Mouse (Mus musculus) liver, postnatal 0 days (tissue): Measurements from ENCODE around the gene Rin2. TPM values are rescaled to one million over a fixed set of nuclear protein-coding genes. Genes with fewer than 3 reads are reported as not detected.
"Not testable (repeated sequence)": the region's sequence is repeated elsewhere in the genome, so short reads cannot be mapped to it uniquely, and the experiment has no call there.

Experiments
- ATAC-seq: fragments of 200-750 bp; cut with Nextera tagmentation; 2 replicates; pipeline ENCODE4 v1.8.0; 2017; ENCODE audit warnings: mild to moderate bottlenecking, moderate library complexity
- DNase-seq: peaks from one replicate; pipeline ENCODE4 v3.0.0-alpha.2; 2016
- H3K27ac ChIP-seq: fragments of 300-500 bp; sonication (generic); 2 replicates; pipeline ENCODE4 v1.5.1; 2014; ENCODE audit warnings: antibody characterized with exemption, moderate library complexity, mild to moderate bottlenecking, low read depth
- H3K27me3 ChIP-seq: fragments of 300-500 bp; sonication (generic); 2 replicates; pipeline ENCODE4 v1.6.1; 2014; ENCODE audit warnings: low read length, control low read depth, mixed read lengths; ENCODE audit not compliant: insufficient read depth
- H3K36me3 ChIP-seq: fragments of 300-500 bp; sonication (generic); replicated peaks from 2 replicates; pipeline ENCODE4 v1.6.1; 2014; ENCODE audit warnings: mild to moderate bottlenecking, control low read depth, low read length, moderate library complexity, mixed read lengths; ENCODE audit not compliant: insufficient read depth
- H3K4me1 ChIP-seq: fragments of 300-500 bp; sonication (generic); 2 replicates; pipeline ENCODE4 v1.6.1; 2014; ENCODE audit warnings: antibody characterized with exemption, mild to moderate bottlenecking, control low read depth; ENCODE audit not compliant: insufficient read depth
- H3K4me2 ChIP-seq: fragments of 300-500 bp; sonication (generic); 2 replicates; pipeline ENCODE4 v1.6.1; 2014; ENCODE audit warnings: low read depth, mild to moderate bottlenecking, low read length, moderate library complexity, mixed read lengths
- H3K4me3 ChIP-seq: fragments of 300-500 bp; sonication (generic); 2 replicates; pipeline ENCODE4 v1.5.1; 2014; ENCODE audit warnings: low read depth, low read length
- H3K9ac ChIP-seq: fragments of 300-500 bp; sonication (generic); replicated peaks from 2 replicates; pipeline ENCODE4 v1.6.1; 2014; ENCODE audit warnings: mild to moderate bottlenecking, moderate library complexity
- H3K9me3 ChIP-seq: fragments of 300-500 bp; sonication (generic); 2 replicates; pipeline ENCODE4 v1.6.1; 2016; ENCODE audit warnings: mild to moderate bottlenecking, control low read depth, low read length, mixed read lengths
- CTCF ChIP-seq: sonication (generic); IDR thresholded peaks from 2 replicates; pipeline ENCODE4 v1.5.1; 2016; ENCODE audit warnings: antibody characterized with exemption, low read depth
- EP300 ChIP-seq: IDR thresholded peaks from 2 replicates; pipeline ENCODE4 v1.6.1; 2016; ENCODE audit warnings: antibody characterized with exemption, low read depth, mild to moderate bottlenecking
- WGBS: fragments of 180-500 bp; shearing (Covaris S2); extraction: QIAGEN DNeasy Blood & Tissue Kit; methylation state at CpG from one replicate; pipeline ENCODE4 v1.1.7; 2014; ENCODE audit not compliant: insufficient replicate concordance; 5-methylcytosine and 5-hydroxymethylcytosine counted together
- polyA plus RNA-seq: library from polyadenylated mRNA; unstranded; fragments of >200 nt; fragmentation: Nextera tagmentation; extraction: Ambion mirVana; gene quantifications from 2 replicates; pipeline ENCODE4 v1.2.1, GENCODE M21; 2015

The Rin2 gene
- polyA plus RNA-seq, 1 experiment from 2014 or later, result 5.0 TPM

DNA sequence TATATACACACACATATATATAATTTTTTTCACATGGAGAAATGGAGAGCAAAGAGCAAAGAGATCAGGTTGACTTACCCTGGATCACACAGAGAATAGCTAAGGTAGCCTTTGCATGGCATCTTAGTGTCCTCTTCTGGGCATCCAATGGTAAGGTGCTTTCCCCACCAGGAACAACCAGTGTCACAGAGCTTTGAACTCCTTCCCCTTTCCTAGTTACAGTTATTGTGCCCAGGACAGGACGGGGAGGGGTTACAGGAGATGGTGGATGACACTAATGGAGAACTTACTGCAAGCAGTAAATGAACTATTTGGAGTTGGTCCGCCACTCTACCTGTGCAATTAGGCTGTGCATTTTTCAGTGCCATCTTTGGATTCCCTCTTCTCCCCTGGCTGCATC lies 45.7 kb downstream of the Rin2 start:
- ATAC-seq, result no peak
- DNase-seq, result no peak
- Histone ChIP-seq H3K9ac (no peak overlapping the region), H3K36me3 (no peaks in the 10 kb centered on the region), H3K4me3 (no peak overlapping the region), H3K27me3 (no peaks in the 10 kb centered on the region), H3K4me1 (no peaks in the 10 kb centered on the region), H3K4me2 (no peak overlapping the region), H3K27ac (no peak overlapping the region), H3K9me3 (no peaks in the 10 kb centered on the region)
- 64% methylated on average over 2 of the region's 2 CpGs for WGBS
- TF ChIP-seq EP300 (no peak), CTCF (no peak)

DNA sequence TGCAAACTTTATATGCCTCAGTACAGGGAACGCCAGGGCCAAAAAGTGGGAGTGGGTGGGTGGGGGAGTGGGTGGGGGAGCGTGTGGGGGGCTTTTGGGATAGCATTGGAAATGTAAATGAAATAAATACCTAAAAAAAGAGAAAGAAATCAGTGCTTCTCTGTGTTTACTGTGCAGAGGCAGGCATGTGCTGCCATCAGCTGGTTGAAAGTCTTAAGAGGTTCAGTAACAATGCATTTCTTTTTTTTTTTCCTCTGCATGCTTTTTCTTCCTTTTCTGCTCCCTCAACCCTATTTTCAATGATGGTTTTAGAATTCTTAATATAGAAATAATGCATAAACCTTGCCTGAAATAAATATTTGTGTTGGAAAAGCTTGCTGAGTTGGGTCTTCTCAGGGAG lies 47.3 kb downstream of the Rin2 start:
- H3K4me3 ChIP-seq, ATAC-seq, H3K4me1 ChIP-seq, DNase-seq, H3K9ac ChIP-seq, H3K36me3 ChIP-seq, H3K4me2 ChIP-seq, H3K9me3 ChIP-seq, H3K27me3 ChIP-seq, H3K27ac ChIP-seq: not testable (repeated sequence)
- 61% methylated on average over 2 of the region's 2 CpGs for WGBS

DNA sequence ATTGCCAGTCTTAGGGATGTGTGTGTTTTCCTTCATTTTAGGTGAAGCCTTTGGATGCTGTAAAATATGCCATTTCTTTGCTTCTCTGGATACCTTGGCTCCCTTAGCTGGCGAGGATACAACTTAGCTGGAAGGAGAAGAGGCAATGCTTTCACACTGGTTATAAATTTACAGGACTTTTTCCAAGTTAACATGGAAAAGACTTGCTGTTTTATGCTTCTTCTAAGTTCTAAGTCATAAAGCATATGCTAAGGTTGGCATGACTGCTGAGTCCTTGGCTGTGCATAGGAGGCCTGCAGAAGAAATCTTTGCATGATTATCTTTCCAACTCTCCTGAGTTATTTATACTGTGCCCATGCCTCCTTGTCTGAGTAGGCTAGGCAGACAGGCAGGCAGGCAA lies 49.3 kb downstream of the Rin2 start:
- DNase-seq, result no peak
- WGBS, result 62% methylated on average over 1 of the region's 1 CpGs

DNA sequence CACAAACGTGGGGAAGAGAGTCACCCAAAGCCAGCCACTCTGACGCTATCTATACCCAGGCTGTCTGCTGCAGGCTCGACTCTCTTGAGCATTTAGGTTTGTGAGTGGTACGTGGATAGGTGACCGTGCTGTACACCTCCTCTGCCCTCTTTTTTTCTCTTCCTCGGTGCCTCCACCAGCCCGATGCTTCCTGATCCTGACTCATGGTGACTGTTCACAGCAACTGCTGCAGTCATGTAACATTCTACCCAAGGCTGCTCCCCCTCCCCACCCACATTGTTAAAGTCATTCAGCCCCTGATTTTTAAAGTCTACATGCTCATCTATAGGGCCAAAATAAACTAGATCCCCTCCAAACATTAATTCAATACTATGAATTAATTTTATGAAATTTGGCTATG lies 54.4 kb downstream of the Rin2 start:
- Histone ChIP-seq H3K27me3 (no peaks in the 10 kb centered on the region), H3K27ac (no peak overlapping the region), H3K4me1 (no peaks in the 10 kb centered on the region), H3K9me3 (no peaks in the 10 kb centered on the region), H3K36me3 (no peaks in the 10 kb centered on the region), H3K9ac (no peak overlapping the region), H3K4me3 (no peak overlapping the region), H3K4me2 (no peak overlapping the region)
- 61% methylated on average over 7 of the region's 7 CpGs for WGBS
- DNase-seq (no peak), ATAC-seq (no peak)
- TF ChIP-seq CTCF, result no peak
- TF ChIP-seq EP300, result no peak

More for the DNA sequence above, 49.3 kb downstream of the Rin2 start:
- Histone ChIP-seq H3K4me3 (no peak overlapping the region), H3K4me2 (no peak overlapping the region), H3K9me3 (no peaks in the 10 kb centered on the region), H3K27me3 (no peaks in the 10 kb centered on the region), H3K9ac (no peak overlapping the region), H3K27ac (no peak overlapping the region), H3K36me3 (no peaks in the 10 kb centered on the region), H3K4me1 (no peaks in the 10 kb centered on the region)
- ATAC-seq, result no peak
- TF ChIP-seq EP300 (no peak), CTCF (no peak)

DNA sequence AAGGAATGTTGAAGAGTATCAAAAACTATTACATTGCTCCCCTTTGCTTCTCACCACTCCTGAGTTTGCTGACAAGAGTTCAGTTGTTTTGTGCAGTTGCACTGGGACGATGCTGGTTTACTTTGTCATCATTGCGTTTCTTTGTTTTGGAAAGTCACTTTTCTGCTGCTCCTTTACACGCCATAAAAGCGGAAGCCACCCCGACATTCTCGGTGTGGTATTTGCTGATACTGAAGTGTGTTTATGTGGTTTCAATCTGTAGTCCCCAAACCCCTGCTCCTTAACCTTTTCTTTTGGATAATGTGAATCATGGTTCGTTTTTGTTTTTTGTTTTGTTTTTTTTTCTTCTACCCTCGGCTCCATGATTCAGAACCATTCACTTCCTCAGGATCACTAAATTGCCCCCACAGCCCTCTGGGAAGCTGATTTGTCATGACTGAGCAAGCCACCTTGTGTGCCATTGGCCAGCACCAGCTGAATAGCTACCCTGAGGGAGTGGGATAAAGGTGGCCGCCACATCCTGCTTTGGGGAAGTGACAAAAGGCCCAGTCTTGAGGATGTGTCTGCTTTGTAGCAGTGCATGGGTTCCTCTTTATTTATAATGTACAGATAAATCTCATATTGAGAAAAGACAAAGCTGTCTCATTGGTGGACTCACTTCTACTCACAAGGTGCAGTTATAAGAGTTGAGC lies 55.3 kb downstream of the Rin2 start:
- 52% methylated on average over 9 of the region's 9 CpGs for WGBS
- ATAC-seq (no peak), DNase-seq (no peak)
- Histone ChIP-seq H3K4me3 (no peak overlapping the region), H3K27me3 (no peaks in the 10 kb centered on the region), H3K27ac (no peak overlapping the region), H3K9me3 (no peaks in the 10 kb centered on the region), H3K36me3 (no peaks in the 10 kb centered on the region), H3K9ac (no peak overlapping the region), H3K4me2 (no peak overlapping the region), H3K4me1 (no peaks in the 10 kb centered on the region; the same call in 1 of the 2 replicates)
- TF ChIP-seq CTCF (no peak), EP300 (no peak)

GRCm38 (mm10) chr2:145730905-145731304 lies 55.9 kb downstream of the Rin2 start:
- Histone ChIP-seq H3K9me3 (no peaks in the 10 kb centered on the region), H3K36me3 (no peaks in the 10 kb centered on the region), H3K9ac (no peak overlapping the region), H3K27me3 (no peaks in the 10 kb centered on the region), H3K4me2 (no peak overlapping the region), H3K4me1 (no peaks in the 10 kb centered on the region; the same call in 1 of the 2 replicates), H3K27ac (no peak overlapping the region), H3K4me3 (no peak overlapping the region)
- no peak for ATAC-seq
- no peak for DNase-seq
- 71% methylated on average over 7 of the region's 7 CpGs for WGBS
- no peak for TF ChIP-seq EP300
- no peak for TF ChIP-seq CTCF
